Mouse (Mus musculus): Measurements from ENCODE around the gene Nexn. TPM values are rescaled to one million over a fixed set of nuclear protein-coding genes. Genes with fewer than 3 reads are reported as not detected.

Gene Nexn
- polyA plus RNA-seq, 1 experiment from 2014 or later: 23.5 TPM

DNA sequence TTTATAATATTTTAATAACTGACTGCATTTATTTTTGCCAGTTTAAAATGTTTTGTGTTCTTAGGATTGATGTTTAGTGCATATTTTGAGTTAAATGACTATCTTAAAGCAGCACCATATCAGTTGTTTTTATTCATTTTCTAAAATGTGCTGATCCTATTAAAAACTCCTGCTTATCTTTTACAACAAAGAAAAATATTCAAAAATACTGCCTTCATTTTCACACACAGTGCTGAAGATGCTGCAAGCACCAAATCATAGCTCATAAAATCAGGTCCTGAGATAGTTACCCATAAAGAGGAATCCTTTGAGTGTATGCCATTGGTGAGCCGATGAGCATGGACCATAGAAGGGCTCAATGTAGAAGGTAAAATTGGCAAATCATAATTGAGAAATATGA lies 30.9 kb downstream of the Nexn start:
- ATAC-seq (ENCODE audit: insufficient number of reproducible peaks, low FRiP score, low TSS enrichment, low read depth): no peak
- no peak overlapping the region for H3K4me3 ChIP-seq (replicated peaks)
- H3K4me2 ChIP-seq (replicated peaks): no peak overlapping the region
- H3K36me3 ChIP-seq: peaks cover 46% of the 10 kb centered on the region
- WGBS: 97% methylated on average over 1 of the region's 1 CpGs
- no peak overlapping the region for H3K27ac ChIP-seq (replicated peaks)
- H3K9ac ChIP-seq: no peak overlapping the region
- H3K4me1 ChIP-seq: no peaks in the 10 kb centered on the region
- H3K9me3 ChIP-seq (replicated peaks): no peaks in the 10 kb centered on the region
- no peaks in the 10 kb centered on the region for H3K27me3 ChIP-seq

DNA sequence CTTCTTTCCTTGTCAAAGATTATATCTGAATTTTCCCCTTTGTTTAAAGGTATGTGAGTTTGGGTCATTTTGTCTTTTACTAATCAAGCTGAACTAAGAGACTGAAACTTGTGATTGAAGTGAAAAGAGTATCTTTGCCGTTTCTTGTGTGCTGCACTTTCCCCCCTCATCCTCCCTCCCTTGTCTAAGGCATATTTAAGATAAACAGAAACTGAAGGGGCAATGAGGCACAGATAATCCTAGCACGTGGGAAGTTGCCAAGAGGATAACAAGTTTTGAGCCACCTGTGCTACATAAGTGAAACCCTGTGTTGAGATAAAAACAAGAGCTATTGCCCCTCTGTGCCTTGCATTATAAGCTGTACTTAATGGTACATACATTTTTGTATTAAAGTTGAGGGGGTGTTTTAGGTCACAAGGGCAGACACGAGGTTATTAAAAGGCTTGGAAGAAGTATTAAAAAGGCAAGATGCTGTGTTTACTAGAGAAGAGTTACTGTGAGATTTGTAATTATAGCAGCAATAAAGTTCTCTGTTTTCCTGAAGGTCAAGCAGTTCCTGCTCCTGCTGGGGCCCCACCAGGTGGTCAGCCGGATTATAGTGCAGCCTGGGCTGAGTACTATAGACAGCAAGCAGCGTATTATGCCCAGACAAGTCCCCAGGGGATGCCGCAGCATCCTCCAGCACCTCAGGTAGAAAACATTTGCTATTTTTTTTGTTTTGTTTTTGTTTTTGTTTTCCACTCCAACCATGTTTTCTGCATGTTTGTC lies 34.6 kb downstream of the Nexn start:
- ATAC-seq (ENCODE audit: insufficient number of reproducible peaks, low FRiP score, low TSS enrichment, low read depth): no peak

DNA sequence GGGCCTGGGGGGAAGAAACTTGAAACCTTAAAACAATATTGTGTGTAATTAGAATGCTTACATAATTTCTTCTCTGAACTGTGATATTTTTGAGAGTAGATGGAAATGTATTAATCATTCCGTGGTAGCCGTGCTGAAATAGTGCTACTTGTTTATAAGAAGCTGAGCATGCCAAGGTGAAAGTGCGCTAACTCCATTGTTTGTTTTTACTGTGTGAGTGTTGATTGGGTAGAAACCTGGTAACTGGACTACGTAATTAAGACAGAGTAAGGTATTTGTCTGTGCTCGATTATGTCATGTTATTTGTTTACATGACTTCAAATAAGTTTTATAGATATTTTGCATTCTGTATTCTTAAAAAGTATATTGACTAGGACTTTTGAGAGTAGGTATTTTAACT lies 36.9 kb downstream of the Nexn start:
- Histone ChIP-seq H3K27ac (replicated peaks) (no peak overlapping the region), H3K4me2 (replicated peaks) (no peak overlapping the region), H3K36me3 (peaks cover 68% of the 10 kb centered on the region), H3K27me3 (no peaks in the 10 kb centered on the region), H3K4me1 (no peaks in the 10 kb centered on the region), H3K4me3 (replicated peaks) (no peak overlapping the region), H3K9ac (no peak overlapping the region), H3K9me3 (replicated peaks) (no peaks in the 10 kb centered on the region)
- WGBS: 93% methylated on average over 5 of the region's 5 CpGs
- no peak for ATAC-seq (ENCODE audit: insufficient number of reproducible peaks, low FRiP score, low TSS enrichment, low read depth)

More for the DNA sequence above, 34.6 kb downstream of the Nexn start:
- H3K4me1 ChIP-seq: no peaks in the 10 kb centered on the region
- H3K9ac ChIP-seq: no peak overlapping the region
- H3K36me3 ChIP-seq: peaks cover 56% of the 10 kb centered on the region
- no peaks in the 10 kb centered on the region for H3K27me3 ChIP-seq
- no peak overlapping the region for H3K4me2 ChIP-seq (replicated peaks)
- H3K4me3 ChIP-seq (replicated peaks): no peak overlapping the region
- H3K27ac ChIP-seq (replicated peaks): no peak overlapping the region
- H3K9me3 ChIP-seq (replicated peaks): no peaks in the 10 kb centered on the region
- whole genome bisulfite sequencing: 61% methylated on average over 6 of the region's 6 CpGs

DNA sequence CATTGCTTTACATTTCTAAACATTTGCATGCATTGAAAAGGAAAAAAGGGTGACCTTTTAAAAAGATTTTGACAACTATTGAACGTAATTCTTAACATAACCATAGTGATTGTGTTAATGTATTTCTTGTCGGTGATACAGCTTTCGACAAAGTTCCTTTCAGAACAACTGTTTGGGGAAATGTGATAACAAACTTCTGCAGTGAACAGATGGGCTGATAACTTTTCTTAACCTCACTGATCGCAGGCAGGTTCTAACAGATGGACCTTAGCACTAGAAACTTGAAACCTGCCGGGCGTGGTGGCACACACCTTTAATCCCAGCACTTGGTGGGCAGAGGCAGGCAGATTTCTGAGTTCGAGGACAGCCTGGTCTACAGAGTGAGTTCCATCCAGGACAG lies 37.3 kb downstream of the Nexn start:
- H3K4me2 ChIP-seq (replicated peaks): no peak overlapping the region
- no peaks in the 10 kb centered on the region for H3K27me3 ChIP-seq
- H3K27ac ChIP-seq (replicated peaks): no peak overlapping the region
- ATAC-seq (ENCODE audit: insufficient number of reproducible peaks, low FRiP score, low TSS enrichment, low read depth): no peak
- H3K4me1 ChIP-seq: no peaks in the 10 kb centered on the region
- peaks cover 72% of the 10 kb centered on the region for H3K36me3 ChIP-seq
- H3K4me3 ChIP-seq (replicated peaks): no peak overlapping the region
- H3K9me3 ChIP-seq (replicated peaks): no peaks in the 10 kb centered on the region
- WGBS: 93% methylated on average over 7 of the region's 7 CpGs
- H3K9ac ChIP-seq: no peak overlapping the region

DNA sequence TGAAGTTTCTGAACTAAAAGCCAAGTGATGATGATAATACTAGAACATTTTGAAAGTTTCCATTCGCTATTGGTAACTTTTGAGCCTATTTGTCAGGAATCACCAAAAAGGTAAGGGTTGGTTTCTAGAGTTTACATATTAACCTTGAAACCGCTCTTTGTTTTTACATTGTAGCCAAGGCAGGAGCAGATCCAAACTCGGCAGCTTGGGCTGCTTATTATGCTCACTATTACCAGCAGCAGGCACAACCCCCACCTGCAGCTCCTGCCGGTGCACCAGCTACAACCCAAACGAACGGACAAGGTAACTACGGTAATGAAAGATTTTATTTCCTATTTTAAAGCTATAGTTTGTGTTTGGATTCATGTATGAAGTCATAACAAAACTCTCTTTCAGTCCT lies 40.2 kb downstream of the Nexn start:
- Histone ChIP-seq H3K27ac (replicated peaks) (no peak overlapping the region), H3K4me1 (no peaks in the 10 kb centered on the region), H3K9me3 (replicated peaks) (no peaks in the 10 kb centered on the region), H3K36me3 (peaks cover 79% of the 10 kb centered on the region), H3K27me3 (no peaks in the 10 kb centered on the region), H3K9ac (no peak overlapping the region), H3K4me3 (replicated peaks) (no peak overlapping the region), H3K4me2 (replicated peaks) (no peak overlapping the region)
- 90% methylated on average over 7 of the region's 7 CpGs for WGBS
- ATAC-seq (ENCODE audit: insufficient number of reproducible peaks, low FRiP score, low TSS enrichment, low read depth): no peak

DNA sequence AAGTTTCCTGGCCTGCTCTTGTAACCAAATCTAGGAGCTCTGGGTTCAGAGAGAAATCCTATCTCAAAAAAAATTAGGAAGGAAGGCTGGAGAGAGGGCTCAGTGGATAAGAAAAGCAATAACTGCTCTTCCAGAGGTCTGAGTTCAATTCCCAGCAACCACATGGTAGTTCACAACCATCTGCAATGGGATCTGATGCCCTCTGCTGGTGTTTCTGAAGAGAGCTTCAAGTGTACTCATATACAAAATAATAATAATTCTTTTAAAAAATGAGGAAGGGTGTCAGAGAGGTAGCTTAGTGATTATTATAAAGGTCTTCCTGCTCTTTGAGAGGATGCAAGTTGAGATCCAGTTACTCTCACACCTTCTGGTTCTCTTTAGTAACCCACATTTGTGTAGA lies 41.2 kb downstream of the Nexn start:
- Histone ChIP-seq H3K4me2 (replicated peaks) (no peak overlapping the region), H3K4me3 (replicated peaks) (no peak overlapping the region), H3K9ac (no peak overlapping the region), H3K27ac (replicated peaks) (no peak overlapping the region), H3K36me3 (peaks cover 83% of the 10 kb centered on the region), H3K4me1 (no peaks in the 10 kb centered on the region), H3K27me3 (no peaks in the 10 kb centered on the region), H3K9me3 (replicated peaks) (no peaks in the 10 kb centered on the region)
- ATAC-seq (ENCODE audit: insufficient number of reproducible peaks, low FRiP score, low TSS enrichment, low read depth): no peak

DNA sequence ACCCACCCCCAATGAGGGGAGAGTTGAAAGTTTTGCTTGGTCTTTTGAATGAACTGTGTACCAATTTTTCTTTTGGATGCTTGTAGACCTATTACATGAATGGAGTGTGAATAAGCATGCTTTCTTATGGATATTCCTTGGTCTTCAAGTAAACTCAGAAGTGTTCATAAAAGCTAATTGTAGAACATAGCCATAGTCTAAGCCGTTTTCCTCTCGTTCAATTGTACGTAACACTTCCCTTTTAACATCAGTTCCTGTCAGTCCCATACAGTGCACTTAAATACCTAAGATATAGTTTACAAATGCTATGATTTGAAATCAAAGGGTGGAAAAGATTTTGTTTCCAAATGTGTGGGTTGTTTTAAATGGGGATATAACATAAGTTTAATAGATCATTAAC lies 52.7 kb downstream of the Nexn start:
- 41% methylated on average over 3 of the region's 3 CpGs for WGBS
- Histone ChIP-seq H3K9ac (no peak overlapping the region), H3K9me3 (replicated peaks) (no peaks in the 10 kb centered on the region), H3K4me2 (replicated peaks) (peak overlapping the region; percentile 74), H3K27ac (replicated peaks) (no peak overlapping the region), H3K4me3 (replicated peaks) (peak overlapping the region; percentile 93), H3K27me3 (no peaks in the 10 kb centered on the region), H3K36me3 (peaks cover 26% of the 10 kb centered on the region), H3K4me1 (peaks cover 30% of the 10 kb centered on the region)
- no peak for ATAC-seq (ENCODE audit: insufficient number of reproducible peaks, low FRiP score, low TSS enrichment, low read depth)

DNA sequence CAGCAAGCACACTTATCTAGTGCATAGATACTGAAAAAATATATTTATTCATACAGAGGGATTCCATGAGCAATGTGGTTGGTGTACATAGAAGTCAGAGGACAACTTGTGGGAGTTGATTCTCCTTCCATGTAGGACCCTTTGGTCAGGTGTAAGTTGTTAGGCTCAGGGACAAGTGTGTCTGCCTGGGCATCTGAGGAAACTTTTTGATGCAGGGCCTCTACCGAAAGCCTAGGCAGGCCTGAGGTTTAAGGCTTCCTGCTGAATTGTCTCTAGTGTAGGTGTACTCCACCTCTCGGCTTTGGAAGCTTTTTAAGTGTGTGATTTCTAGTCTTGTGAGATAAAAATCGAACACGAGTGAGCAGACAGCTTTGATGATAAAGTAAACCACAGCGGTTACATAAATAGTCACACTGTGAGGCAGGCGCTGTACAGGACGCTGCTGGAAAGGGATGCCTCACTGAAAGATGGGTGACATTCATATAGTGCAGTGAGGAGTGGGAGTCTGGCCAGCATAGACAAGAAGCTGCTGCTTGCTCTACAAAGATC lies 54.3 kb downstream of the Nexn start:
- WGBS: 15% methylated on average over 7 of the region's 7 CpGs
- Histone ChIP-seq H3K27me3 (no peaks in the 10 kb centered on the region), H3K27ac (replicated peaks) (0 out of 2 replicates have a peak overlapping the region, but pooled peaks have one; percentile 100), H3K9ac (peak overlapping the region; percentile 100), H3K4me3 (replicated peaks) (peak overlapping the region; percentile 93), H3K4me1 (peaks cover 31% of the 10 kb centered on the region), H3K36me3 (peaks cover 17% of the 10 kb centered on the region), H3K9me3 (replicated peaks) (no peaks in the 10 kb centered on the region), H3K4me2 (replicated peaks) (peak overlapping the region; percentile 74)
- no peak for ATAC-seq (ENCODE audit: insufficient number of reproducible peaks, low FRiP score, low TSS enrichment, low read depth)

DNA sequence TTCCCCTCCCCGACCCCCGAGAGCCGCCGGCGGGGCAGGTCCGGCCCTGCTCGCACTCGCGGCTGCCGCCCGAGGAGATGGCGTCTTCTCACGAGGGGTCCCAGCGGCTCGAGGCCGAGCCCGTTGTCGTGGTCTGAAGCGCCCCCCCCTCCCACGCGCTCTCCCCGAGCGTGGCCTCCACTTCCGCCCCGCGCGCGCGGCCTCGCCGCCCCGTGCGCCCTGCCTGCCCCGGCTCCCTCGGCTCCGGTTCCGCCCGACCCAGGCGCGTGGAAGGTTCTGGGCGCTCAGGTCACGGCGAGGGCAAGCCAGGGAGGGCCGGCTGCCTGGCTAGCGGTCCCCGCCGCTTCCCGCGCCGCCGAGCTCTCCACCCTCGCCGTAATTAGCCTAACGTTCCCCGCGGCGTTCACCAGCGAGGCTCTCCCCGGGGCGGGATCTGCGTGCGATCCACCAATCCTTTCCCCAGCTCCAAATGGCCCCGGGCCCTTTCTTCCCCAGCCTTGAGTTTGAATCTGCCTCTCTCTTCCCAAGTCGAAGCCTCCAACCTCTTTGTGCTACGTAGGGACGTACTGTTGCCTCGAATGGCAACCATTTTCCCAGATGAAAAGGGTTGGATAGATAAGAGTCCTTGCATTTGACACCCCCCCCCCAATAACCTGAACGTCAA lies 55.3 kb downstream of the Nexn start:
- Histone ChIP-seq H3K4me2 (replicated peaks) (peak overlapping the region; percentile 74), H3K9me3 (replicated peaks) (no peaks in the 10 kb centered on the region), H3K4me3 (replicated peaks) (peak overlapping the region; percentile 93), H3K27me3 (no peaks in the 10 kb centered on the region), H3K27ac (replicated peaks) (peak overlapping the region; percentile 100), H3K4me1 (peaks cover 31% of the 10 kb centered on the region), H3K36me3 (peaks cover 9% of the 10 kb centered on the region; the same call in 1 of the 2 replicates), H3K9ac (peak overlapping the region; percentile 100)
- WGBS: under 1% methylated on average over 52 of the region's 68 CpGs
- ATAC-seq (ENCODE audit: insufficient number of reproducible peaks, low FRiP score, low TSS enrichment, low read depth): peak; percentile 60

DNA sequence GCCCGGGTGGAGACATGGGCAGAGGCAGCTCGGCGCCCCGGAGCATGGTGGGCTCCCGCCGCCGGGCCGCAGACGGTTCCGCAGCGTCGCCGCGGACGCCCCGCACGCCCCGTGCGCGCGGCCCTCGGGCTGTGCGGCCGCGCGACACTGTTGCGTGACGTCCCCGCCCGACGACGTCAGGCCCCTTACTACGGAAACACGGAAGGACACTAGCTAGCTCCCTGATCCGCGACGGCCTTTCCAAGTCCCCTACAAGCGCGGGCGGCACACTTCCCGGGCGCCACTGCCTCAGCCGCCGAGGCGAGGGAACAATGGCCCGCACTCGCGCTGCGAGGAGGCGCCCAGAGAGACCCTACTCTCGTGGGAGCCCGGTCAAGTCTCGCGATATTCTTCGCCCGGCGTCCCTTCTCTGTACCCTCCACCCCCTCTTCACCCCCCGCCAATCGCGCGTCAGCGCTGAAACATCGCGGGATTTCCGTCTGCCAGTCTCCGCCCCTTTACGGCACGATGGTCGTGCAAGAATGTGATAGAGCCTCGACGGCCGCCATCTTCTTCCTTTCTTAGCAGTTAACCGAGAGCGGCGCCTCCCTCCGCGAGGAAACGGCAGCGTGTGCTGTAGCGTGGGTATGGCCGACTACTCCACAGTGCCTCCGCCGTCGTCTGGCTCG lies 56.0 kb downstream of the Nexn start, which contains the start of the genes Dnajb4 and Fubp1:
TSS of gene Dnajb4 (minus strand) at position 336 of the 668 bp plus-strand sequence.
TSS of gene Fubp1 (plus strand) at position 456 of the 668 bp plus-strand sequence.
- H3K4me1 ChIP-seq: peaks cover 31% of the 10 kb centered on the region
- ATAC-seq (ENCODE audit: insufficient number of reproducible peaks, low FRiP score, low TSS enrichment, low read depth): peak; percentile 96
- H3K9ac ChIP-seq: peak within 1 kb of the TSS; percentile 100
- peaks cover 5% of the 10 kb centered on the region; the same call in 1 of the 2 replicates for H3K36me3 ChIP-seq
- H3K27me3 ChIP-seq: no peaks in the 10 kb centered on the region
- peak within 1 kb of the TSS; percentile 93 for H3K4me3 ChIP-seq (replicated peaks)
- H3K4me2 ChIP-seq (replicated peaks): peak within 1 kb of the TSS; percentile 74
- peak within 1 kb of the TSS; percentile 100 for H3K27ac ChIP-seq (replicated peaks)
- WGBS: 0% methylated on average over 85 of the region's 85 CpGs
- H3K9me3 ChIP-seq (replicated peaks): no peaks in the 10 kb centered on the region
